Mouse (Mus musculus): ENCODE data around the gene Xpc.
A peak's percentile ranks its signal among the peaks of the same experiment; 100 is the strongest.

Xpc gene

DNA sequence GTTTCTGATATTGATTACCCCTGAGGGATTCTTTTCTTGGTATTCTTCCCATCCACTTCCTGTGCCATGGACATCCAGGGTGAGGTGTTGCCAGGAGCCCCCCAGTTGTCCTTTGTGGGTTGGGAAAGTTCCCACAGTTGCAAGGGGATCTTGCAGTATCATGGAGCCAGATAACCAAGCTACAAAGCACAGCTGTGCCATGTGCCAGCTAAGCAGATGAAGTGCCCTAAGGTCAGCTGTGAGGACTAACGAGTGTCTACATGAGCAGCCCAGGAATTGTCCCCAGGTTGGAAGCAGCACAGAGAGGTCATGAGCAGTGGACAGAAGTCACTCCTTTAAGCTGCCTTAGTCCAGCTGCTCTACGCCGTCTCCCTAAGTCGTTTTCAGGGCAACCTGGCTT, 9.9 kb upstream of the Xpc start:
- DNase-seq (ENCODE audit: low read depth, low spot score) = no peak

DNA sequence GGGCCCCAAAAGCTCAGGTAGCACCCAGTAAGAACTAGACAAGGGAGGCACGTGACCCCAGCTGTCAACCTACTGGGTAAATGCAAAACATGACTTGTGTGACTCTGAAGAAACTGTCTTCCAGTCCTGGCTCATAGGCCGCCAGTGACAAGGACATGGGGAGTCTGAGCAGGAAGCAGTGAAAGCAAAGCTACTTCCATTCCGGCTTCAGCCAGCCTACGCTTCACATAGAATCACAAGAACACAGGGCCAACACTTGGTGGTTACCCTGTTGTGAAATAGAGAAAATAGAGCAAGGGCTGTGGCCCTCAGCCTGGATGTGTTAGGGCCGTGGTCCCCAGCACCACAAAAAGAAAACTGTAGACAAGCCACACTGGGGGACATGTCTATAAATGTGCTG, 7.1 kb upstream of the Xpc start:
- DNase-seq (ENCODE audit: low read depth, low spot score) = no peak

DNA sequence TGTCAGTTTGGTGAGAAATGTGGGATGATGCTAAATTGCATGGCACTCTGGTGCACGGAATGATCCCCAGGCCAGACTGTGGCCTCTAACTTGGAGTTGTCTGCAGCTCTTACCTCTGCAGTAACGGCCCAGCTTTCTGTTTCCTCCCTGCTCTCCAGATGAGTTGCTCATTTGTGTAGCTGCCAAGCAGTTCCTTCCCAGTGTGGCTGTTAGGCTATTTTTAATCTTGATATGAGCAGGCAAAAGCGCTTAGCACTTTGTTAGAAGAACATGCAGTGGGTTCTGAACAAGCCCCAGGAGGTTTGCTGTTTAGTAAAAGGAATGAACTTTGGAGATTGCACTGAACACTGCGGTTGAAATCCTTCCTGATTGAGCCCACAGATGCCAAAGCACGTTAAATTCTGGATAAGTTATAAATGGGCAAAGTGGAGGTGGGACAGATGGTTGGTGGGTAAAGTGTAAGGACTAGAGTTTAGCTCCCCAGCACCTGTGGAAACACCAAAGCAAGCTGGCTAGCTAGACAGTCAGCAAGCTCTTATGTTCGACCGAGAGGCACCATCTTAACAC, 2.8 kb upstream of the Xpc start:
- no peak for DNase-seq (ENCODE audit: low read depth, low spot score)

DNA sequence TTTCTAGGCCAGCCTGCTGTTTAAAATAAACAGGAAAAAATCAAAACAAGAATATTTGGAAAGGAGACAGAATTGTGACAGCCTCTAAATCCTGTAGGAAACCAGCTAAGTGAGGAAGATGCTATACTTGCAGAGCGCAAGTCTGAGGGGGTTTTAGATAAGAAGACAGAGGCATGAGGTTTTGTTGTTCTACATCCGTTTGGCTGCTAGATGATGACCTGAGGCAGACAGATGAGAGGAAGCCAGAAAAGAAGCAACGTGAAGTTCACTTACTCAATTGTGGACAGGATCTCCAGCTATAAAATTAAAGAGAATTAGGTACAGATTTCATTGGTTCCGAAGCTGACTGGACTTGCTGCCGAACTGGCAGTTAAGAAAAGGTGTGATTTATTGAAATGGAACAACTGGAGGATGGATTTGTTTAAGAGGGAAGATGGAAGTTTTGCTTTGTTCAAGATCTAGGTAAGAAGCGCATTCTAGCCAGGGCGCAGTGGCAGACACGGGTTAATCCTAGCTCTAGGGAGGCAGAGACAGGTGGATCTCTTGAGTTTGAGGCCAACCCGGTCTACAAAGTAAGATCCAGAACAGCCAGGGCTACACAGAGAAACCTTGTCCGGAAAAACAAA, 838 bp downstream of the Xpc start:
- no peak for DNase-seq (ENCODE audit: low read depth, low spot score)

DNA sequence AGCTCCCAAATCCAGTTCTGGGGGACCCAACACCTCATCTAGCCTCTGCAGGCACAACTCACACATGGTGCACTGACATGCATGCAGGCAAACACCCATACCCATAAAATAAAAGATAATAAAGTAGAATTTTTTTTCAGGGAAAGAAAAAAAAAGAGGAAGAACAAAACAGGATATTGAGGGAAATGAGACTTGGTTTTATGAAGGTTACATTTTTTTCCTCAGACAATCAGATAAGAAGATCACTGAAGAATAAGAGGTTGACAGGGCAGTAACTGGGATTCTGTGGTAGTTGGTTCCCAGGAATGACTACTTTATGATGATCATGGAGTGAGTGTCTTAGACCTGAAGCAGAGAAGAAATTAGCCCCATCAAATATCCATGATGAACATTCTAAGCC, 1.6 kb downstream of the Xpc start:
- no peak for DNase-seq (ENCODE audit: low read depth, low spot score)

DNA sequence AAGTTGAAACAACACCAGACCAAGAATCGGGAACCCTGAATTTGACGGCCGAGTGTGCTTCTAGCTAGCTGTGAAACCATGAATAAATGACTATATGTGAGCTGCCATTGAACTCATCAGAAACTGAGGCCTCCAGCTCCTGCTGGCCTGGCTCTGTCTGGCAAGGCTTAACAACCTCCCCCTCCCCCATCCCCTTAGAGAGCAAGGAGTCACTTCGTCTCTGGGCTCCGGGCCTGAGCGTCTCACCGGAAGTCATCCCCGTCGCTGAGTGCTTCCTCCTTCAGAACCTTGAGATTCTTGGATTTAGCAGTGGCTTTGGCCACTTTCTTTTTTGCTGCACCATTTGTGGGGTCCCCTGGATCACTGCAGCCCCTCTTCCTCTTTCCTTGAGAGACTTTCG, 5.5 kb downstream of the Xpc start:
- DNase-seq (ENCODE audit: low read depth, low spot score) = no peak

DNA sequence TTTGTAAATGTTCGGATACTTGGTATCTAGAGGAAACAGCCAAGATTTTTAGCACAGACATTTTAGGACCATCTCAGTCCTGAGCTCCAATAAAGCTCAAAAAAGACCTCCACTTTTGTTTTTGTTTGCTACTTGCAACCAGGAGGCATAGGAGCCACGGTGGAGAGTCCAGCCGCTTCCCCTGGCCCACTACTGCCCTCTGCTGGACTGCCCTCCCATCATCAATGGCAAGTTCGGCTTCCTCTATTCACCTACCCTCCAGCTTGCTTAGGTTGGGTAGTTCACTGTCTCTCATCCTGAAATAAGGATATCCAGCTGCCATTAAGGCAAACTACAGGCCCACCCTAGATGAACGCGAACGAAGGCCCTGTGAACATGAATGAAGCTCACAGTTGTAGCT, 6.4 kb downstream of the Xpc start:
- DNase-seq (ENCODE audit: low read depth, low spot score) = peak; percentile 20

DNA sequence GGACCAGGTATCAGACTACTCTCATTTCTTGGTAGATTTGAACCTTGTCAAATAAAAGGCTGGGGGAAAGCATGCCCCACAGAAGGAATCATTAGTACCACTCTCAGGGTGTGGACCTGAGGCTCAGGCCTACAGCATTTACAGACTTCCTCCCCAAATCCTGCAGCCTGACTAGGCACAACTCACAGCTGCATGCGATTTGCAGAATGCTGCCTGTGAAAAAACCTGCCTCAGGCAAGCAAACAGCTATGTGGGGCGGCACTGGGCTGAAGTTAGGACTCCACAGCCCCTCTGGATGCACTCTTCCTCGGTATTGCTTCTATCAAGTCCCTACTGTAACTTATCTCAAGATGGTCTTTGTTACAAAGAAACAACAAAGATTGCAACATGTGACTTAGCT, 7.6 kb downstream of the Xpc start:
- DNase-seq (ENCODE audit: low read depth, low spot score) = no peak

DNA sequence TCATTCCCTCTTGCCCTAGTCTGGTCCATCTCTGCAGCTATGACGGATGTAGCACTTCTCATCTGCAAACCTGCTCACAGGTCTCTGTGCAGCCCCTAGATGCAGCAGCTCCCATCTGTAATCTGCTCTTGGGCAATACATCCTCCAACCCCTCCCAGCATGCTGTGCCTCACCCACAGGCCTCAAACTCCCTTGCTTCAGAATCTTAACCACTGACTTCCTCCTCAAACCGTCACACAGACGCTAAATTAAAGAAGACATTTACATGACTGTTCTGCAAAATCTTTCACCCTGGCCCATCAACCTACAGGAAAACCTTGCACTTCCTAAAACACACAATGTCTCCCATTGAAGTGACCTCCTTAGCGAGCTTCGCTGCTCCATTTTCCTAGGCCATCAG, 9.7 kb downstream of the Xpc start:
- no peak for DNase-seq (ENCODE audit: low read depth, low spot score)

DNA sequence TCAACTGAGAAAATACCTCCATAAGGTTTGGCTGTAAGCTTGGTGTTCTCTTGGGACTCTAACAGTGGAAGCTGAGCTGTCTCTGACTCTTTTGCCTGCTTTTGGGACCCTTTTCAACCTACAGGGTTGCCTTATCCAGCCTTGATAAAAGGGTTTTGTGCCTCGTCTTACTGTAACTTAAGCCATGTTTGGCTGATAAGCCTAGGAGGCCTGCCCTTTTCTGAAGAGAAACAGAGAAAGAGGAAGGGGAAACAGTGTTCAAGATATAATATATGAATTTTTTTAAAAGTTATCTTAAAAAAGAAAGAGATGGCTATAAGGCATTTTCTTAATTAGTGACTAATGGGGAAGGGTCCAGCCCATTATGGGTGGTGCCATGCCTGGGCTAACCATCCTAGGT, 12.4 kb downstream of the Xpc start:
- no peak for DNase-seq (ENCODE audit: low read depth, low spot score)

DNA sequence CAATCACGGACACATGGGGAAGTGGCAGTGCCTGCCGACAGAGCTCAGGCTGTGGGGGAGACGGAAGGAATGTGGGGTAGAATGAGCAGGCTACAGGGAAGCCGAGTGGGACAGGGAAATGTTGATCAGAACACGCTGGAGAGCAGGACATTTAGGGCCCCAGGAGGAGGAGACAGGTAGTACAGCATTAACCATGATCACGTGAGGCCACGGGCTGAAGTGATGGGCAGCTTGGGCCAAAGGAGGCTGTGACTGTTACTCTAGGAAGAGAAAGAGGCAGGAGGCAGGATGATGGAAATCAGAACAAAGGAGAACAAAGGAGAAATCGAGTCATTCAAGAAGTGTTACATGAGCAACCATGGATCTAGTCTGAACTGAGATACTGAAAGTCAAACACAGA, 21.2 kb downstream of the Xpc start:
- DNase-seq (ENCODE audit: low read depth, low spot score) = no peak

DNA sequence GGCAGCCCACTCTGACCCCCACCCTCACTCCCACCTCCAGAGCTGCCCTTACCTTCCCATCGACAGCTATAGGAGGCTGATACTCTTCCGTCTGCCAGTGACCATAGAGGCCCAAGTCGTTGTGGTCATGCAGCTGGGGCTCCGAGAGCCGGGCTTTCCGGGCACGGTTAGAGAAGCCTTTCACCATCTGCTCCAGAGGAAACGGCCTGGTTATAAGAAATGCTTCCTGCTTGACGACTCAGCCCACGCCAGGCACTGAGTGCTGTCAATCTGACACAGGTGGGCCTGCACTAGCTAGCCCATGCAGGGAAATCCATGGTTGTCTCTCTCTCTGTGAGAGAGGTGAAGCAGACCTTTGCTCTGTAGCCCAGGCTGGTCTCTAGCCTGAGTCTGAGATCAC, 22.6 kb downstream of the Xpc start:
- no peak for DNase-seq (ENCODE audit: low read depth, low spot score)

DNA sequence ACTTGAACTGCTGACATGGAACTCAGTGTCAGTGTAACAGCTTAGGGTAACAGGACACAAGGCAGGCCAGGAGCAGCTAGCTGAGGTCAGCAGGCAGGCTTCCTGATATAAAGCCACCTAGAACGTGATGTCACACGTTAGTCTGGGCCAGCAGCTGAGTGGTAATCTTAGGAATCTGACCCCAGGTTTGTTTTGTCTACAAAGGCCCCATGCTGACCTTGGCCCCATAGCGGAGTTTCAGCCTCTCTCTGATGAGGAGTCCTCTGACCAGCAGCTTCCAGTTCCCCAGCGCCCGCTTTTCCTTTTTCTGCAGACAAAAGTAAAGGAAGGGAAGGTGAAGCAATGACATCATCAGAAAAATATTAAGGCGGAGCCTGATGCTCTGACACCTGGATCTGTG, 24.7 kb downstream of the Xpc start:
- no peak for DNase-seq (ENCODE audit: low read depth, low spot score)

DNA sequence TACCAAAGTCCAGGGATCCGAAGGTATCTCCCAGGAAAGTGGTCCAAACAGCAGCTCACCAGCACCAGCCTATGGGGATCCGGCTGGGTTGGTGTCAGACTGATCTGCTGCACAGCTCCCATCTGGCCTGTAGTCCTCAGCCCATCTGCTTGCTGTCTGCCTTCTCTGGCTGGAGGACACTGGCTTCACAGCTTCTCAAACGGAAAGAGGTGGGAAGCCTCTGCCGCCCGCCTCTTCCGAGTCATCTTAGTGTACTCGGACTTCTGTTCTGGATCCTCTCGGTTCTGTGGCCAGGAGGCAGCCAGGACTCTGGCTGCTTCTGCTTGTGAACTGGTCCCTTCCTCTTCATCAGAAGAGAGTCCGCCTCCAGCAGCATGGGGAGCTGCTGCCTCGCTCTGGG, 25.8 kb downstream of the Xpc start:
- no peak for DNase-seq (ENCODE audit: low read depth, low spot score)

DNA sequence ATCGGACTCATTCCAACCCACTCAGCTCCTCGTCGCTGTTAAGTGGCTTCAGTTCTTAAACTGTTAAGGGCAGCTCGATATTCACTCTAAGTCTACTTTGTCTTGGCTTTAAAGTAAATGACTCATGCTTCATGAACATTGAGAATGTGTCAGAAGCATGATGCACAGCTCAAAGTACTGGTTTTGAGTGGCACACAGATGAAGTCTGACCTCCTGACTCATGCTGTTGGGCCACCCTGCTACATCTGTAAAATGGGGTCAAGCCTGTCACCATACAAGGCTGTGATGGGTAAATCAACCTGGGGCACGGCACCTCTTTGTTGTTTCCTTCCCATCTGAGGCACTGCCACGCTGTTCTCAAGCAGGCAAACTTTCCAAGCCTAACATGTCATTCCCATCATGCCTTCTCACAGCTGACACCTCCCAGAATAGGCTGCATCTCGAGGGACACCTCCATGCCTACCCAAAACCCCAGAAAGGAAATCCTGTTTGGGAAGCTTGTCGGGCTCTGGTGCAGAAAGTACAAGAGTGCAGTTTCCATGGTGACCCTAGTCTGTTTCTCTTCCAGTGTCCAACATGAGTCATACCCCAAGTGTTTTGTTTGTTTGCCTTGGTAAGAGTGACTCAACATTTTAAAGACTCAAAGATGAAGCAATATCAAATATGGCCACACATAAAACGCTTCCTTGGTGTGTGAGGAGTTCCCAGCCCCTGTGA, 27.0 kb downstream of the Xpc start:
- DNase-seq (ENCODE audit: low read depth, low spot score) = no peak

DNA sequence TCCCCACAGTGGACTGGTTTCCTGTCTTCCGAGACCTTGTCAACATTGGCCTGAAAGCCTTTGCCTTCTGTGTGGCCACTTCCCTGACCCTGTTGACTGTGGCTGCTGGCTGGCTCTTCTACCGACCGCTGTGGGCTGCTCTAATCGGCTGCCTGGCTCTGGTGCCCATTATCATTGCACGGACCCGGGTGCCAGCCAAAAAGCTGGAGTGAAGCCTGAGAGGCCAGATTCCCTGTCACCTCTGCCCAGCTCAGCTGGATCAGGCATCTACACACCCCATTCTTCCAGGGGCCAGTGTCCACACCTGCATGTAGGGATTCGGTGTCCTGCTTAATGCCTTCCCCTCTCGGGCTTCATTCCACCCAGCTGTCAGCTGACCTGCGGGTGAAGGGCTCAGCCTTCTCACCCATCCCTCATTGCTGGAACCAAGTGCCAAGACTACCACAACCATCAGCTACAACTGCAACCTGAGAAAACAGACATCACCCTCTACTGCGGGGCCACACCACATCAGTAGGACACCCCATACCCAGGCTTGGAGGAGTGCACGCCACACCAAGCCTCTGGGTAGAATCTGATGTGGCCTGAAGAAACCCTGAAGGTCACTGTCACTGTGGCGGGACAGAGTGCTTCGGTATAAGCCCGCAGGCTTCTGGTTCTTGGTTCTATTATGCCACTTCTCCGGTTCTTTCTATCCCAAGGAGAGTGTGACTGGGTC, 28.8 kb downstream of the Xpc start:
- DNase-seq (ENCODE audit: low read depth, low spot score) = no peak

DNA sequence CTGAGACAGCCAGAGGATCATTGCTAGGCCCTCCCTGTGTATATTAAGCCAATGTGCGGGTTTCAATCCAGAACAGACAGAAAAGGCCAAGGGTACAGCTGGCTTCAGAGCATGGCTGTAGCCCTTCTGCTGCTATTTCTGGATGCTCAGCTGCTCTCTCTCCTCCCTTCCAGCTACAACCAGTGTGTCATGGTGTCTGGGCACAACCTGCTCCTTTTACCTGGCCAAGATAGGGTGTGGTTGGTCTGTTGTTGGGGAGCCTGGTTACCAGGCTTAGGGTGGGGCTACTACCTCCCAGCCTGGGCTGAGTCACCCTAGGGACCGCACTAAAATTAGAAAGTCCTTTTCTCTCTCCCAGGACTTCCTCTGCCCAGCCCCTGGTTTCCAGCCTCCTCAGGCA, 32.3 kb downstream of the Xpc start:
- DNase-seq (ENCODE audit: low read depth, low spot score) = no peak

DNA sequence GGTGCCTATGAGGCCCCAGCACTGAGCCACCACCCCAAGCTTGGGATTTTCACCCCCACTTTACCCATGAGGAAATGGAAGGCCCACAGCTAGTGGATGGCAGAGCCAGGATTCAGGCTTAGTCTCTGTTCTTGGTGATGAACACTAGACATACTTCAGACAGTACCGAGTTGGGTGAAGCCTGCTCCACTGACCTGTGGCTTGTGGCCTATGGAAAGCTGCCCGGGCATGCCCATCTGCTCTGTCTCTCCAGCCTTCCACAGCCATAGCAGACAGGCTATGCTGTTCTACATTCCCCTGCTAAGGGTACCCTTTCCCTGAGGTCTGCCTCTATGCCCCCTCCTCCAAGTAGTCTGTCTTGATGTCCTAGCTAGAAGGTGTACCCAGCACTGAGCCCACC, 39.1 kb downstream of the Xpc start:
- no peak for DNase-seq (ENCODE audit: low read depth, low spot score)

DNA sequence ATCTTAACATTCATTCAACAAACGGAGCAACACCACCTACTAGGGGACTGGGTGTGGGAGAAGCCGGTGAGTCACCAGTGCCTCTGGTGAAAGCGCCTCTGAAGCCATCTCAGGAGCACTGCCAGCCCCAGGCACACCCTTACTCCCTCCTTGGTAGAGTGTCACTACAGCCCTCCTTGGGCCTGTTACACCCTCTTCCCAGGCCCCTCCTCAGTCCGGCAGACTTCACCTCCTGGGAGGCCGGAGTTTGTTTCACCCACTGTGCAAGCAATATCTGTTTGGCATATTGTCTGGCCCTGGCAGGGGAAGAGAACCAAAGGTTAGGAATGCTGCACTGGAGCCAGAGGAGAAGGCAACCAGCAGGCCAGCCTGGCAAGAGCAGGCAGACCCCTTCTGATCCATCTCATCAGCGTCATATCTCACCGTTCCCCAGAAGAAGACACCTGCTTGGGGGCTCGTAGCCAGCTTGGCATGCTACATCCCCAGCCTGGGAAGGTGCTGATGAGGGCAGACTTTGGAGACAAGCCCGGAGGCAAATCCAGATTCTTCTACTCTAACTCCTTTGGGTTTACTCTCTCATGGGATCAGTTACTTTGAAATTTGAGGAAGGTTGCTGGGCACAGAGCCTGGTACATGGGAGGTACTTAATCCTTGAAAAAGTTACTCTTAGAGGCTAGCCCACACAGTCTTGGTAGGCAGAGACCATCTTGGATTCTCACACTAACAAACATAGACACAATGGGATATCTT, 41.1 kb downstream of the Xpc start:
- DNase-seq (ENCODE audit: low read depth, low spot score) = no peak

DNA sequence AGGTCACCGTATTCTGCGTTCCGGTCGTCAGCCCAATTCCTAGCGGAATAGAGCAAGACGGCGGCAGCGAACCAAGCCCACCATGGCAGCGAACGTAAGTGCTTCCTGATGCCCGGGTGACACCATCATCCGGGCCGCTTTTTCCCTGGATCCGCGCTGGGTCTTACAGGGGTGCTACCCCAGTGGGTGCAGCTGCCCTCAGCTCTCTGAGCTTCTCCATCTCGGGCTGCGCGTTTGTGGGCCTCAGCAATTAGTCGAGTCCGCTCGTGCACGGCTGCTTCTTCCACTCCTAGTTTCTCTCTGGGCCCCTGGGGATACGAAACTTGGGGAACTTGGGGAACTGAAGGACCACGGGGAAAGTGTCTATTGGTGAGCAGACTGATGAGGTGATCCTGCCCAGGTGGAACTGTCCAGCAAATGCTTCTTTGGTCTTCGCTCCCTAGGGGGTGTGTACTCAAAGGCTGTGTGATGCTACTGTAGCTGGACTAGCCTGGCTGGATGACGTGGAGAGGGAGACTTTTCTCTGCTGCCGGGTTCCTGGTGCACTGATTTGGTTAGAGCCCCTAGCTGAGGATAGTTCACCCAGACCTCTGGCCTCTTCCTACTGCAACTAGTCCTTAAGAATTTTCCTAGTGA, 41.8 kb downstream of the Xpc start:
- DNase-seq (ENCODE audit: low read depth, low spot score) = peak; percentile 40

Data from c-Kit-negative CD71-positive TER-119-positive erythroid progenitor cells, embryonic 14.5 days (primary cell).